Mouse (Mus musculus) v-Abl transformed pro-B cells (cell line): ENCODE measurements around the gene Ost4.

Experiments
- in situ Hi-C, 2 experiments: fragments of 400-800 bp; cut with MboI; formaldehyde crosslinking; loops; one replicate each; pipeline ENCODE4 v1.15.1; 2025; ENCODE audit not compliant: unreplicated experiment in 2 of 2

Gene Ost4

DNA sequence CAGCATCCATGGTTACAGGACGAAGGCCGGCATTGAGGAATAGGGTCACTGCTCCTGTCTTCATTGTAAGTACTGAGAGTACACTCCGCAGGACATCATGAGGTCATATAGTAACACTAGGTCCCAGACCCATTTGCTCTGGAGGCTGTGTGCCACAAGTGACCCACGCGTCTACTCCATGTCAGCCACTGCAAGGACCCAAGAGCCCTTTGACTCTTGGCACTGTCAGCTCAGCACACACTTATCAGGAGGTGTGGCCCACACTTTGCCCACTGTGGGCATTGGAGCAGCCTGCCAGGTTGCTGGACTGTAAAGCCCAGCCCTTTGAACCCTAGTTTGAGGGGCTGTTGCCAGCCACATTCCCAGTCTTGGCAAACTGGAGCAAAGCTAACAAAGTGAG, 17.6 kb upstream of the Ost4 start:
- in situ Hi-C loops, result no loop called here

DNA sequence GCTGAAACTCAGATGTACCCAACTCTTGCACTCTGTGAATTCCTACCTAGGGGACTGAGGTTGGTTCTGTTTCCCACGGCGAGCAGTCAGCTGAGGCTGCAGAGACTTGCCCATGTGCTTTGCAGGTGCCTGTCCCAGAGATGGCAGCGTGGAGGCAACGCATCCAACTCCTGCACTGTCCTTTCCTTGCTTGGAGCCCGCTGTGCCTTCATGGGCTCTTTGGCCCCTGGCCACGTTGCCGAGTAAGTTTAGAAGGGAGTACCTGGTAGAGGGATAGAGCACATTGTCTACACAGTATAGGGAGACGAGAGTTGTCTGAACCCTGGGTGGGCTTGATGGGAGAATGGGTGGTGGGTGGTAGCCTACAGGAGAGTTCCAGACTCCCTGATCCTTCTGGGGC, 17.0 kb upstream of the Ost4 start:
- in situ Hi-C loops, result loop anchor here in 1 of 2 experiments (5.0 kb wide), 1 partner anchor 112 kb away; the partner anchor contains the start of gene Mapre3

DNA sequence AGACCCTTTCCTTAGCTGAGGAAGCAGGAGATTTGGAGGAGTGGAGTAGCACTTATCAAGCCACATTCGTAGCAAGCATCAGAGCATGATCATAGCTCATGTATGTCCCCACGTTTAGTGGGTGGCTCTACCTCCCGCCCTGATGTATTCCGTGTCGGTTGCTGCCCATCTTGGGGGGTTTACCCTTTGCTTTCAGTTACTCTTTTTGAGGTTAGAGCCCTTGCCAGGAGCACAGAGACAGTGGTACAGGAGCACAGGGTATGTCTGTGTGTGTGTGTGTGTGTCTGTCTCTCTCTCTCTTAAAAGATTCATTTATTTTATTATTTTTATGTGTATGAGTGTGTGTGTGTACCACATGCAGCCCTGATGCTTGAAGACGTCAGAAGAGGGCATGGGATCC, 15.5 kb upstream of the Ost4 start:
- in situ Hi-C loops, result loop anchor here in 1 of 2 experiments (5.0 kb wide), 1 partner anchor 111 kb away; the partner anchor contains the start of gene Mapre3

DNA sequence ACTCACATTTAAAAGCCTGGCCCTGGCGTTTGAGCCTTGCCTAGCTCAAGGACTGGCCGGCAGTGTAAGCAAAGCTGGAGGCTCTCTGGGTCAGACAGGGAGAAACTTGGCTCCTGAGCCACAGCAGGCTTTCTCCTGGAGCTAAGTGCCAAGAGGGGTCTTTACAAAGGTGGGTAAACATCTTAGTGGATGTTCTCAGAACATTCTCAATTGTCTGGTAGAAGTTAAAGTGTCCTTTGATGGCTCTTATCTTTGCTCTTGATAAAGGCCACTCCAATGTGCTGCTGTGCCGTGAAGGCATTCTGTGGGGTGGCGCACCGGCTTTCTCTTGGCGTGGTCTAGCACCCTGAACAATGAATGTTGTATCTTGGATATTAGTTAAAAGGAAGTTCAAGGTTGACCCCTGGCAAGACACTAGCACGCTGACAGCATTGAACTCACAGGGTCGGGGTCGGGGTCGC, 15.0 kb upstream of the Ost4 start:
- in situ Hi-C loops, result loop anchor here in 1 of 2 experiments (5.0 kb wide), 1 partner anchor 110 kb away; the partner anchor contains the start of gene Mapre3

DNA sequence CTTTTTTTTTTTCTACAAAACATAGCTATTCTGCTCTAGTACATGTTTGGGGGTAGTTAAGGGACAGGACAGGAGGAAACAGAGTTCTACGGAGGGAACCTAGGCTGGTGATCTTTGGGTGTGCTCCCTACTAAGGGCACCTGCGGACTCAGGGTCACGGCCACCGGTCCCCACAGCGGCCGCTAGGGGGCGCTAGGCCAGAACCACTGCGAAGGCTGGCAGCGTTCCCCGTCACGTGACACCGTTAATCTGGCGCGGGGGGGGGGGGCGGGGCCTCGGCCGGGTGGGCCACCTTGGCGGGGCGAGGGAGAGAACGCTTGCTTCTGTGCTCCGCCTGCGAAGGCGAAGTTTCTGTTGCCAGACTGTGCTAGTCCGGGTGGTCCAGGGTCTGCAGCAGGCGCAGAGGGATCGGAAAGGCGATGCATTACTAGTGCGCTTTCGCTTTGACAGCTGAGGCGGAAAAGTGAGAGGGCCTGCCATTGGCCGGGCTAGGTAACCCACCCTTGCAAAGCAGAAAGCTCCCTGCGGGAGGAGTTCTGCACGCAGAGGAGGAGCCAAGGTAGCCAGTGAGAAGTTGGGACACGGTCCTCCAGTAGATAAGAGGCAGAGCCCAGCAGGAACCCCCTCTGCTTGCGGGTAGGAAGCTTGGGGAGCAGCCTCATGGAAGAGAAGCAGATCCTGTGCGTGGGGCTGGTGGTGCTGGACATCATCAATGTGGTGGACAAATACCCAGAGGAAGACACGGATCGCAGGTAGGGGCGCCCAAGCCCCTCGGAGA, 13.9 kb upstream of the Ost4 start, which contains the start of gene Khk:
Gene Khk (plus strand): TSS at position 176 of the 778 bp plus-strand sequence.
- in situ Hi-C loops, result loop anchor here in 1 of 2 experiments (5.0 kb wide), 1 partner anchor 109 kb away; the partner anchor contains the start of gene Mapre3

DNA sequence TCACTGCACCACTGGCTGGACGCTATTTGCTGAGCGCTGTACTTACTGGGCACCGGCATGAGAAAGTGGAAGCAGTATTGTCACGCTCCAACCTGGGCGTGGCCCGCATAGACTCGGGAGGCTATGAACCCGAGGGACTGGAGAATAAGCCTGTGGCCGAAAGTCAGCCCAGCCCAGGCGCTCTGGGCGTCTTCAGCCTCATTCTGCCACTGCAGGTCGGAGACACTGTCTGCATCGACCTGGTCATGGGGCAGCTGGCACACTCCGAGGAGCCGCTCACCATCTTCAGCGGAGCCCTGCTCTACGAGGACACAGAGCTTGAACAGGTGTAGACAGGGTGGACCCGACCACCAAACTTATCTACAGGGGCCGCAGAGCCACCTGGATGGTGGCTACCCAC, 13.0 kb upstream of the Ost4 start:
- in situ Hi-C loops, result loop anchor here in 1 of 2 experiments (5.0 kb wide), 1 partner anchor 108 kb away; the partner anchor contains the start of gene Mapre3

DNA sequence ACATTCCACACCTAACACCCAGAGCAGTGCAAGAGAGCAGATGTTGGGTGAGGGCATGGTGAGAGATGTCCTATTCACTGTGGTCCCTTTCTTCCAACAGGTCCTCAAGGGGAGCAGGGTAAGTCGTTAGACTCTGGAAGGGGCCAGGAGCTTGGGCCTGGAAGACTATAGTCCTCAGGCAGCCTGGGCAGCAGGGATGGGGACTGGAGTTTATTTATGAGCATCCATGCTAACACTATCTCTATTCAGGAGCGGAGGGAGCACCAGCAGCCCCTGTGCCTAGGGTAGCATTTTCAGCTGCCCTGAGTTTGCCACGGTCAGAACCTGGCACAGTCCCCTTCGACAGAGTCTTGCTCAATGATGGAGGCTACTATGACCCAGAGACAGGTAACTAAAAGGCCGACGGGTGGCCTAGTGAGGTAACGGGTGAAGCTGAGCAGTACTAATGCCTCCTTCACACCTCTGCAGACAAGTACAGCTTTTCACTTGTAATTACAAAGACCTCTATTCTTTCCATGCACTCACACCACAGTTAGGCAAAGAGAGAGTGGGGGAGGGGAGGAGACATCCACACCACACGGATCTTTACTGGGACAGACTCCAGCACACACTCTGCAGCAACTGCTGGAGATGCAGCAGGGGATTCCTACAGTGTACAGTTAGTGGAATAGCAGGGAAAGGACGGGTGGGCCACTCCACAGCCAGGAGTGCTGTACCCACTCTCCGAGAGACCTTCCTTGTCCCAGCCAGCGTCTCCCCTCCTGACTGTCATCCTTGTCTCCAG, 12.4 kb upstream of the Ost4 start:
- in situ Hi-C loops, result loop anchor here (5.0 to 10.0 kb wide), 3 partner anchors 108 to 235 kb away; partner anchors contain the start of gene Mapre3 (in 1 of the 2)

DNA sequence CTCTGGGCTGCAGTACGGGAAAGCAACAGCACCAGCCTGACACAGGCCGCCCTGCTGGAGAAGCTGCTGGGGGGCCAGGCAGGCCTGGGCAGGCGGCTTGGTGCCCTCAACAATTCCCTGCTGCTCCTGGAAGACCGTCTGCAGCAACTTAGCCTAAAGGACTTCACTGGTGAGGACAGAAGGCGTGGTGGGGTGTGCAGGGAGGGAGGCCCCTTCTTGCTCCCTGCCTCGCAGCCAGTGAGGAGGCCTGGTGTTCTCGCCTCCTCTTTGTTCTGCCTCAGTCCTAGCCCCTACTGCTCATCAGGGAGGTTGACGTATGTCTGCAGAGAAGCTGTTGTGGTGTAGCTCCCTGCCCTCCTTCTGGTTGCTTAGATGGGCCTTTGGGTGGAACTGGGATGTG, 11.1 kb upstream of the Ost4 start:
- in situ Hi-C loops, result loop anchor here (10.0 kb wide), 2 partner anchors 214 to 234 kb away; no protein-coding TSS in a partner anchor

DNA sequence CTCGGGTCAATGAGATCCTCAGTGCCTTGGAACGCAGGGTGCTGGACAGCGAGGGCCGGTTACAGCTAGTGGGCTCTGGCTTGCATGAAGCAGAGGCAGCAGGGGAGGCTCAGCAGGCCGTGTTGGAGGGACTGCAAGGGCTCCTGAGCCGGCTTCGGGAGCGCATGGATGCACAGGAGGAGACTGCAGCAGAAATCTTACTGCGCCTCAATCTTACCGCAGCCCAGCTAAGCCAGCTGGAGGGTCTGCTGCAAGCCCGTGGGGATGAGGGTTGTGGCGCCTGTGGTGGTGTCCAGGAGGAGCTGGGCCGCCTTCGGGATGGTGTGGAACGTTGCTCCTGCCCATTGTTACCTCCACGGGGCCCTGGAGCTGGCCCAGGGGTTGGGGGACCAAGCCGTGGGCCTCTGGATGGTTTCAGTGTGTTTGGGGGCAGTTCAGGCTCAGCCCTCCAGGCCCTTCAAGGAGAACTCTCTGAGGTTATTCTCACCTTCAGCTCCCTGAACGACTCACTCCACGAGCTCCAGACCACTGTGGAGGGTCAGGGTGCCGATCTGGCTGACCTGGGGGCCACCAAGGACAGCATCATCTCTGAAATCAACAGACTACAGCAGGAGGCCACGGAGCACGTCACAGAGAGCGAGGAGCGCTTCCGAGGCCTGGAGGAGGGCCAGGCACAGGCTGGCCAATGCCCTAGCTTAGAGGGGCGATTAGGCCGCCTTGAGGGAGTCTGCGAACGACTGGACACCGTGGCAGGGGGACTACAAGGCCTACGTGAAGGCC, 10.5 kb upstream of the Ost4 start:
- in situ Hi-C loops, result loop anchor here (10.0 kb wide), 2 partner anchors 213 to 233 kb away; no protein-coding TSS in a partner anchor

DNA sequence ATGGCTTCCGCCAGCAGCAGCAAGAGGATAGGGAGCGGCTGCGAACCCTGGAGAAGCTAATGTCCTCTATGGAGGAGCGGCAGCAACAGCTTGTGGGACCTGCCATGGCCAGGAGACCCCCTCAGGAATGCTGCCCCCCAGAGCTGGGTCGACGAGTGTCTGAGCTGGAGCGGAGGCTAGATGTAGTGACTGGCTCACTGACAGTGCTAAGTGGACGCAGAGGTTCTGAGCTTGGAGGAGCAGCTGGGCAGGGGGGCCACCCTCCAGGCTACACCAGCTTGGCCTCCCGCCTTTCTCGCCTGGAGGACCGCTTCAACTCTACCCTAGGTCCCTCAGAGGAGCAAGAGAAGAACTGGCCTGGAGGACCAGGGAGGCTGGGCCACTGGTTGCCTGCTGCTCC, 9.8 kb upstream of the Ost4 start:
- in situ Hi-C loops, result loop anchor here (10.0 kb wide), 2 partner anchors 213 to 233 kb away; no protein-coding TSS in a partner anchor

DNA sequence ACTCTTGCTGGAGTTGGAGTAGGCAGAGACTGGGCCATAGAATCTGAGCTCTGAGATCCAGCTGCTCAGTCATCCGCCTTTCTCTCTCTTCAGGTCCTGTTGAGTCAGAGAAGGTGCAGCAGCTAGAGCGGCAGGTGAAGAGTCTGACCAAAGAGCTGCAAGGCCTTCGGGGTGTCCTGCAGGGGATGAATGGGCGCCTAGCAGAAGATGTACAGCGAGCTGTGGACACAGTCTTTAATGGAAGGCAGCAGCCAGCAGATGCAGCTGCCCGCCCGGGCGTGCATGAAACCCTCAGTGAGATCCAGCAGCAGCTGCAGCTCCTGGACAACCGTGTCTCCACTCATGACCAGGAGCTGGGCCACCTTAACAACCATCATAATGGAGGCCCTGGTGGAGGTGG, 9.3 kb upstream of the Ost4 start:
- in situ Hi-C loops, result loop anchor here (10.0 kb wide), 2 partner anchors 212 to 232 kb away; no protein-coding TSS in a partner anchor

DNA sequence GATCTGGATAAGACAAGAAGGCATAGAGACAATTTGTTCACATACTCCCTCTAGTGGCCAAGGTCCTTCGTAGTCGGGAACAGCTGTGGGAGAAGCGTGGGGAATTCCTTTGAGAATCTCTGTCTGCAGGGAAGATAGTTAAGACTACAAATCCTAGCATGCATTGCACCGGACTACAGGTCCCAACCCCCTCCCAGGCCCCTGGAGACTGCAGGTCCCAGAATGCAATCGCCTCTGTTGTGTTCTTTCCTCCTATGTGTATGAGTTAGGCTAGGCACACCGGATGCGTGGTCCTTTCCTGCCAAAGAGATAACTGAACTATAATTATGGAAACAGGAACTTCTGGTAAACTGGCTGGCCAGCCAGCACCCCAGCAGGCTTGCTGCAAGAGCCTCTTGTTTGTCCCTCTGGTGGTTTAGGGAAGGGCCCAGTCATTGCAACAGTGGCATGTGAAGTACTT, 8.4 kb upstream of the Ost4 start:
- in situ Hi-C loops, result loop anchor here (10.0 kb wide), 2 partner anchors 211 to 231 kb away; no protein-coding TSS in a partner anchor

DNA sequence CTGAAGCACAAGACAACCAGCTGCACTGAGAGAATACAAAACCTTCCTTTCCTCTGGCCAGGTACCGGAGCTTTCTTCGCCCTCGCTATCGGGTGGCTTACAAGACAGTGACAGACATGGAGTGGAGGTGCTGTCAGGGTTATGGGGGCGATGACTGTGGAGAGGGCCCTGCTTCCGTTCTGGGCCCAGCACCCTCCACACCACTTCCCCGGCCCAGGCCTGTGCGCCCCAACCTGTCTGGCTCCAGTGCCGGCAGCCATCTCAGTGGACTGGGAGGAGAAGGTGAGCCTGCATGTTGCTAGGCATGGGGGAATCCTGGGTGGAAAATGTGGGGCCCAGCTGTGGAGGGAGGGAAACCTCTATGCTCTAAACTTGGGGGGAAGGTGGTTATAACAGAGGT, 7.9 kb upstream of the Ost4 start:
- in situ Hi-C loops, result loop anchor here (10.0 kb wide), 2 partner anchors 211 to 231 kb away; no protein-coding TSS in a partner anchor

DNA sequence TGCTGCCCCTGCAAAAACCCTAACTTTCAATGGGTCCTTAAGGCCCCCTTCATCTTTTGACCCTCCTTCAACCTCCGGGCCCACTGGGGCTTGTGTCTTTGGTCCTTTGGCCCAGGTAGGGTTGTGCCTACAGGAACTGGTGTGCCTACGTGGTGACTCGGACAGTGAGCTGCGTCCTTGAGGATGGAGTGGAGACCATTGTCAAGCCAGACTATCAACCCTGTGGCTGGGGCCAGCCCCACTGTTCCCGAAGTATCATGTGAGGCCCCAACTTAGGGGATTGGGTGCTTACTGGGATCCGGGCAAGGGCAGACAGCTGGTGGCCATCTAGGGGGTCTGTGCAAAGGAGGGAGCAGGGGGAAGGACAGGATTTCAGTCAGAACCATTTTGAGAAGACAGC, 7.3 kb upstream of the Ost4 start:
- in situ Hi-C loops, result loop anchor here (10.0 kb wide), 2 partner anchors 210 to 230 kb away; no protein-coding TSS in a partner anchor

DNA sequence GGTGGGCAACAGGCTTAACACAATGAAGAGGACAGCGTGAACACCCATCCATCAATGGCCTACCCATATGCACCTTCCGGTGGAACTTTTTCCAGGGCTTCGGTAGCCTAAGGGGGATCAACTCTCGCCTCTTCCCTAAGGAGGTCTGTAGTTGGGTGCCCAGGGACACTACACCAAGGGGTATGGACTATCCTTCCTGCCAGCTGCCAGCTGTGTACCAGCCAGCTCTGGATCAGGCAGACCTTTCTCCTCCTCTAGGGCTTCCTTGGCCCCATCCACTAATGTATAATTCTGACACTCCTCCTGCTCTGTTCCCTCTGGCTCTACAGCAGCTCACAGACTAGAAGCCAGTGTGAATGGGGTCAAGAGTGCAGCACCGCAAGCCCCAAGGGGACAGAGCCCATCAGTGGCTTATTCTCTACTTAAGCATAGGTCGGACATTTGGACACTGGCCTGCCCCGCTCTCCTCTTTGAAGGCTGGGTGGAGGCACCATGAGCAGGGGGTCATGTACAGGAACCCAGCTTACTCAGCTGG, 6.6 kb upstream of the Ost4 start:
- in situ Hi-C loops, result loop anchor here (10.0 kb wide), 2 partner anchors 209 to 229 kb away; no protein-coding TSS in a partner anchor

DNA sequence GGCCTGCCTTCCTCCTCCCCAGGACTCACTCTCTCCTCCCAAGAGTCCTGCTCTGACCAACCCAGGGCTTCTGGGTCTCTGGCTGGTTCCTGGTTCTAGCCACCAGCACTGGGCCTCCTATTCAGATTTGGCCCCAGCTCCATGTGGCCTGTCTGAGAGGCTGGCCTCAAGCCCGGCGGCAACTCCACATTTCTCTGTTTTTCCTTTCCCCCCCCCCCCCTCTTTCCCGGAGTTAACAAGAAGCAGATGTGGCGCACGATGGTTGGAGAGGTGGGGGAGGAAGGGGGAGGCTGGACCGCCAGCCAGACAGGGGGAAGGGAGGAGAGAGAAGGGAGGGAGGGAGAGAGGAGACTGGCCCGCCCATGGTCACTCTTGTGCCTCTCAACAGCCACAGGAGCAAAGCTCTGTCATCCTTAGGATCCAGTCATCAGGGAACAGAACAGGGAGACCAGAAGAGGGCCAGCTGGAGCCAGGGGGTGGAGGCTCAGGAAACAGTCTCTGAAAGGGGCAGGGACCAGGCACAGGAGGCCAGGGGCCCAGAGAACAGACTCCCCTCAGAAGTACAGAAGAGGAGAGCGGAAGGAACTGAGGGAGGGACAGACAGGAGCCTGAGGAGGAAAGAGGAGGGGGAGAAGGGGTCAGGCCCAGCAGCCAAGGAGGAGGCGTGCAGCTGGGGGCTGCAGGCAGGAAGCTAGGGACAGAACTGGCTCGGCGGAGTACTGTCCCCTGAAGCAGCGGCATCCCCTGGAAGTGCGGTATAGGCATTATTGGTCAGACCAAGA, 5.7 kb upstream of the Ost4 start, which contains the start of gene Emilin1:
Gene Emilin1 (plus strand): TSS at position 343 of the 782 bp plus-strand sequence.
- in situ Hi-C loops, result loop anchor here (10.0 kb wide), 2 partner anchors 208 to 228 kb away; no protein-coding TSS in a partner anchor

DNA sequence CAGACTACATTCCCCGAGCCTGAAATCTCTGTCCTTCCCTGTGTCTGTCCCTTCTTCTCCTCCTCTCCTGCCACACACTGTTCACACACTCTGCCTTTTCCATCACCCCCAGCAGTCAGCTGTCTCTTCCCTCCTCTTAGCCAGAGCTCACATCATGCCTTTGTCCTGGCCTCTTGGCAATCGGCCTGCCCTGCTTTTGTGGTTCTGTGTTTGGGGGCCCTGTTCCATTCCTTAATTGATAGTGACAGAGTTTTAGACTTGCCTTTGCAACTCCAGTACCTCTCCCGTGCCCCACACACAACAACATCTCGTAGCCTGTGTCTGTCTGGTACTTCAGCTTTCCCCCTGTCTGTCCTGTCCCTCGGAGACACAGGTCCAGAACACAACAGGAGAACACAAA, 4.6 kb upstream of the Ost4 start:
- in situ Hi-C loops, result loop anchor here (10.0 kb wide), 2 partner anchors 207 to 227 kb away; no protein-coding TSS in a partner anchor

DNA sequence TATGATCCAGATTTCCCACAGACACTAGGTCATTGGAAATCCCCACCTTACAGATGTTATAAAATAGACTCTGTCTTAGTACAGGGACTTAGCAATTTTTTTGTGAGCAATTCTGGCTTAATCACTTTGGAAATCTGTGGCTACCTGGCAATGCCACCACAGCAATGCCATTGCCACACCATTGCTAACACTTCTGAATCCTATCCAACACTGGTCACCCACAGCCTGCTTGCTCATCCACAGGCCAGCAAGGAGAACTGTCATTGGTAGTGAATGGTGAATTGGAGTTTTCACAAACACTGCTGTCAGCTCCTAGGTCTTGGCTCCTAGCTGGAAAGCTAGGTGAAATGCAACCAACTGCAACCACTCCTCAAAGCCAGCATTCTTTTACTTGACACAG, 2.9 kb upstream of the Ost4 start:
- in situ Hi-C loops, result loop anchor here (10.0 kb wide), 2 partner anchors 206 to 226 kb away; no protein-coding TSS in a partner anchor
